Mouse (Mus musculus) bone marrow, adult 2 months (tissue): ENCODE data around the gene Pebp1. TPM values are rescaled to one million over a fixed set of nuclear protein-coding genes. Genes with fewer than 3 reads are reported as not detected.

Experiments used
- H3K27ac ChIP-seq: fragments of 200-500 bp; 2 replicates; pipeline ENCODE4 v1.5.1; 2012; ENCODE audit warnings: low read depth, mild to moderate bottlenecking, control low read depth, inconsistent platforms, low read length; ENCODE audit not compliant: control insufficient read depth, poor library complexity, insufficient read depth
- H3K4me1 ChIP-seq: fragments of 200-500 bp; 2 replicates; pipeline ENCODE4 v1.6.1; 2011; ENCODE audit warnings: low read length; ENCODE audit not compliant: control insufficient read depth, insufficient read depth
- H3K4me3 ChIP-seq: fragments of 200-500 bp; replicated peaks from 2 replicates; pipeline ENCODE3; 2011; ENCODE audit warnings: mild to moderate bottlenecking, low read depth, low read length, control low read depth; ENCODE audit not compliant: control insufficient read depth
- CTCF ChIP-seq: fragments of 200-500 bp; IDR thresholded peaks from 2 replicates; pipeline ENCODE4 v1.5.1; 2011; ENCODE audit warnings: low read length, control low read depth; ENCODE audit not compliant: control insufficient read depth, insufficient read depth
- POLR2A ChIP-seq: fragments of 200-500 bp; IDR thresholded peaks from 2 replicates; pipeline ENCODE4 v1.6.1; 2011; ENCODE audit warnings: low read depth, mild to moderate bottlenecking, control low read depth, low read length, borderline replicate concordance; ENCODE audit not compliant: control insufficient read depth
- whole genome bisulfite sequencing: fragments of 180-500 bp; shearing (Covaris S2); methylation state at CpG from one replicate; pipeline ENCODE4 v1.1.7; 2018; 5-methylcytosine and 5-hydroxymethylcytosine counted together
- polyA plus RNA-seq: library from polyadenylated mRNA; stranded (reverse); fragments of >200 nt; gene quantifications from 2 replicates; pipeline ENCODE4 v1.2.4, GENCODE M21; 2011; ENCODE audit warnings: low replicate concordance; ENCODE audit not compliant: missing spikeins, insufficient read depth, insufficient read length

The Pebp1 gene
- polyA plus RNA-seq, 1 experiment: 61.4 TPM

GRCm38 (mm10) chr5:117241935-117242531 lies 45.4 kb downstream of the Pebp1 start:
- 92% methylated on average over 16 of the region's 16 CpGs for WGBS
- TF ChIP-seq POLR2A (no peak), CTCF (no peak)
- H3K4me1 ChIP-seq: no peaks in the 10 kb centered on the region
- H3K27ac ChIP-seq: no peak overlapping the region
- no peak overlapping the region for H3K4me3 ChIP-seq

GRCm38 (mm10) chr5:117240761-117241322 lies 46.6 kb downstream of the Pebp1 start:
- H3K4me1 ChIP-seq: no peaks in the 10 kb centered on the region
- H3K4me3 ChIP-seq: no peak overlapping the region
- TF ChIP-seq POLR2A: no peak
- TF ChIP-seq CTCF: no peak
- WGBS: 88% methylated on average over 32 of the region's 32 CpGs
- no peak overlapping the region for H3K27ac ChIP-seq

DNA sequence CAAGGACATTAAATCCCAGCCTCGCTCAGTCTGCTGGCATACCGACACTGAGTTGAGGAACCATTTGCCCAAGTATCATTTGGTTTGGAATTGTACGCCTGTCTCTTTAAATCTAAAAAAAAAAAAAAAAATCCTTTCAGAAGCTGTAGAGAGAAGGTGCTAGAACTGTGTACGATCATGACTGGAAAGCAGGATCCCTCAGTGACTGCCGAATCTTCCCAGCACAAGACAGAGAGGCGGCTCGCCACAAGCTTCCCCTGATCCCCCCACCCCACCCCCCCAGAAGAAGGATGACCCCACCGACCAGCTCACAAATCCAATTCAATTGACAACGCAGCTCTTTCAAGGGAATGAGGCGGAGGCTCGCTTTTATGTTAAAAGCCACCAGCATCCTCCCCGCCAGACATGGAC lies 47.1 kb downstream of the Pebp1 start:
- TF ChIP-seq CTCF: no peak
- no peak overlapping the region for H3K27ac ChIP-seq
- WGBS: 88% methylated on average over 12 of the region's 12 CpGs
- no peak overlapping the region for H3K4me3 ChIP-seq
- no peaks in the 10 kb centered on the region for H3K4me1 ChIP-seq

GRCm38 (mm10) chr5:117239106-117239505 lies 48.3 kb downstream of the Pebp1 start:
- H3K4me1 ChIP-seq: no peaks in the 10 kb centered on the region
- H3K27ac ChIP-seq: no peak overlapping the region
- H3K4me3 ChIP-seq: no peak overlapping the region
- WGBS: 89% methylated on average over 4 of the region's 4 CpGs
- TF ChIP-seq POLR2A (no peak), CTCF (no peak)

DNA sequence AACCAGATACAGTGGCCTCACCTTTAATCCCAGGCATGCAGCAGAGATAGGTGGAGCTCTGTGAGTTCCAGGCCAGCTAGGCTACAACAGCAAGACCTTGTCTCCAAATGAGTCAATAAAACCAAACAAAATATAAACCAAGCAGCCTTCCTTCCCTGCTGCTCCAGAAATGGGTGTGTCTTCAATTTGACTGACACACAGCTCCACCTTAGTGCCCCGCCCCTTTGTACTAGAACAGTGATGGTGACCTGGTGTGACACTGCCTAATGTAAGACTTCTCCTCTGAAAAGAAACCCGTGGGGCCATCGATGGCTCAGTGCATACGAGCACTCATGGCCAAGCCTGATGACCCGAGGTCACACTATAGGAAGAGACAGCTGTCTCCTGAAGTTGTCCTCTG lies 50.9 kb downstream of the Pebp1 start:
- Histone ChIP-seq H3K4me3 (no peak overlapping the region), H3K27ac (no peak overlapping the region), H3K4me1 (no peaks in the 10 kb centered on the region)
- TF ChIP-seq POLR2A (no peak), CTCF (no peak)
- WGBS: 91% methylated on average over 5 of the region's 5 CpGs

Other genes starting within 250 kb of the Pebp1 start
- 40.4 and 57.7 TPM in 2 replicates for gene Suds3, start 171.5 kb downstream of the Pebp1 start, polyA plus RNA-seq
- 31.0 and 47.6 TPM in 2 replicates for gene Taok3, start 167.5 kb downstream of the Pebp1 start, polyA plus RNA-seq
- gene Vsig10, start 31.5 kb upstream of the Pebp1 start, polyA plus RNA-seq: 2.1 and 5.3 TPM in 2 replicates
- 10.0 and 23.5 TPM in 2 replicates for gene Wsb2, start 69.7 kb upstream of the Pebp1 start, polyA plus RNA-seq
- gene Rfc5, start 101.4 kb upstream of the Pebp1 start, polyA plus RNA-seq: 28.5 and 36.5 TPM in 2 replicates
- gene Ksr2, start 126.4 kb upstream of the Pebp1 start, polyA plus RNA-seq: 0.29 TPM in 1 of 2 replicates, not detected in the other